Mouse (Mus musculus): ENCODE results near the gene Dusp18.

GRCm38 (mm10) chr11:3941371-3941770 lies 46.3 kb downstream of the Dusp18 start:
- TF ChIP-seq CTCF (IDR thresholded peaks at IDR 0.05; ENCODE audit: borderline replicate concordance, extremely low read depth, insufficient read depth, insufficient read length), result no peak
- no peak for TF ChIP-seq POLR2A (IDR thresholded peaks at IDR 0.05; ENCODE audit: borderline replicate concordance, extremely low read depth, insufficient read depth, insufficient read length, poor library complexity, severe bottlenecking)

All from brain, embryonic 14.5 days (tissue).